Mouse (Mus musculus) lung, postnatal 0 days (tissue): Measurements from ENCODE around the gene Frem2.

ENCODE experiments used
- CTCF ChIP-seq: IDR thresholded peaks from 2 replicates; pipeline ENCODE4 v1.5.1; 2016; ENCODE audit warnings: antibody characterized with exemption, mild to moderate bottlenecking
- EP300 ChIP-seq: IDR thresholded peaks from 2 replicates; pipeline ENCODE4 v1.6.1; 2016; ENCODE audit warnings: antibody characterized with exemption, mild to moderate bottlenecking, control low read depth

GRCm38 (mm10) chr3:53513096-53513495, 144.1 kb downstream of the Frem2 start:
- TF ChIP-seq CTCF (no peak), EP300 (no peak)
